19 mouse cellular contexts compared by ENCODE assay signal in genomic region chr3:53273220-53273619, GRCm38 (mm10).
"Had no signal": no experiment of that assay in that cellular context is flagged by ENCODE, and none has a peak within 500 bp of the region (broad histone marks: within the 10 kb centered on the region; RNA-seq: fewer than 3 reads in every experiment).

No protein-coding gene starts in this region.

- H3K4me1 ChIP-seq: midbrain, embryonic 10.5 days; midbrain, embryonic 12.5 days; neural tube, embryonic 13.5 days; neural tube, embryonic 15.5 days had no signal

- ATAC-seq: midbrain, embryonic 16.5 days had no signal

- H3K27ac ChIP-seq: midbrain, embryonic 10.5 days; midbrain, embryonic 12.5 days; neural tube, embryonic 13.5 days; neural tube, embryonic 15.5 days had no signal

- H3K36me3 ChIP-seq: midbrain, embryonic 10.5 days; midbrain, embryonic 12.5 days; neural tube, embryonic 13.5 days; neural tube, embryonic 15.5 days had no signal

- H3K9ac ChIP-seq: lung, embryonic 14.5 days; midbrain, embryonic 12.5 days; neural tube, embryonic 13.5 days; neural tube, embryonic 15.5 days had no signal

- H3K4me3 ChIP-seq: midbrain, embryonic 10.5 days; midbrain, embryonic 12.5 days; myocyte; neural tube, embryonic 13.5 days; neural tube, embryonic 15.5 days had no signal

- DNase-seq: lung, adult 18-20 months; lung, embryonic 14.5 days; lung, postnatal 10 days; lung, postnatal 4 days; midbrain, embryonic 14.5 days; retina, postnatal 1 day; right cerebral cortex, adult 18-20 months; right cerebral cortex, postnatal 25 days; right cerebral cortex, postnatal 4 days; spleen, adult 18-20 months; thymus, adult 18-20 months; thymus, postnatal 14 days; thymus, postnatal 36 days had no signal

- H3K27me3 ChIP-seq: midbrain, embryonic 12.5 days; neural tube, embryonic 13.5 days; neural tube, embryonic 15.5 days had no signal

- H3K9me3 ChIP-seq: midbrain, embryonic 10.5 days; midbrain, embryonic 12.5 days; neural tube, embryonic 13.5 days; neural tube, embryonic 15.5 days had no signal

- H3K4me2 ChIP-seq: lung, embryonic 14.5 days; midbrain, embryonic 12.5 days; neural tube, embryonic 13.5 days; neural tube, embryonic 15.5 days had no signal
